Mouse (Mus musculus): Measurements from ENCODE around the gene Gm49510.

DNA sequence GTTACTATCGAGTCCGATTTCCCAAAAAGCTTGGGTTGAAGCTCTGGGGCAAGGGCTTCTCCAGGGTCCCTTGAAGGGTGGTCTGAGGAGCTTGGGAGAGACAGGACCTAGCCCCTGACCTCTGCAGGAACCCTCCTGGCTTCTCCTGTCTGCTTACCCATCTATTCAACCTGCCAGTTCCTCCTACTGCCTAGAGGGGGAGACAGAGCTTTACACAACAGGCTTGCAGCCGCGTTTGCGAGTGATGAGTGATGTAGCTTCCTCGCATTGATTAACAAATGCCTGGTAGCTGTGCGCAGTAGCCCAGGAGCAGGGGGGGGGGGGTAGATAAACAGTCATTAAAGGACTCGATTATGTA, 16.2 kb downstream of the Gm49510 start:
- peak; percentile 85 for TF ChIP-seq CTCF (IDR thresholded peaks at IDR 0.05; ENCODE audit: low read depth, low read length)
- TF ChIP-seq POLR2A (IDR thresholded peaks at IDR 0.05; ENCODE audit: insufficient read depth, low read length), result no peak
- TF ChIP-seq EP300 (IDR thresholded peaks at IDR 0.05; ENCODE audit: insufficient read depth, low read depth, low read length), result no peak

Measured in ES-Bruce4 (cell line).